Mouse (Mus musculus) cortical plate, adult 2 months (tissue): ENCODE data around the gene Zscan26.
"Not testable (repeated sequence)": the region's sequence is repeated elsewhere in the genome, so short reads cannot be mapped to it uniquely, and the experiment has no call there.

Experiments
- CTCF ChIP-seq: fragments of 200-500 bp; IDR thresholded peaks from 2 replicates; pipeline ENCODE4 v1.5.1; 2011; ENCODE audit warnings: mild to moderate bottlenecking, control low read depth, low read length; ENCODE audit not compliant: insufficient read depth; ENCODE audit errors: extremely low read depth
- POLR2A ChIP-seq: fragments of 200-500 bp; IDR thresholded peaks from 2 replicates; pipeline ENCODE4 v1.6.1; 2011; ENCODE audit warnings: mild to moderate bottlenecking, low read length, control low read depth; ENCODE audit not compliant: insufficient read depth; ENCODE audit errors: extremely low read depth

- TF ChIP-seq CTCF: not testable (repeated sequence)
- peak; percentile 37 for TF ChIP-seq POLR2A
Observed at GRCm38 (mm10) chr13:21478759-21479670, 25.5 kb upstream of the Zscan26 start, which contains the start of the genes Zkscan4 and Gm10065.
